Mouse (Mus musculus) left cerebral cortex, postnatal 4 days (tissue): ENCODE measurements around the gene Stard3. TPM values are rescaled to one million over a fixed set of nuclear protein-coding genes. Genes with fewer than 3 reads are reported as not detected.

Experiments
- DNase-seq: peaks from one replicate; pipeline ENCODE4 v3.0.0-alpha.2; 2022
- intact Hi-C: fragments of 180-260 bp; cut with DNase I; formaldehyde crosslinking; loops from one replicate; pipeline ENCODE4 v1.15.1; 2025
- total RNA-seq, 2 experiments: library from RNA; stranded (reverse); gene quantifications; 2 replicates each; pipeline ENCODE4 v1.2.3; 2021

The Stard3 gene
- 10 to 100 TPM; 21.3 to 26.0 TPM for total RNA-seq

GRCm38 (mm10) chr11:98358161-98359083 is at the start of gene Stard3:
Stard3 (plus strand) TSS chr11:98358368.
- intact Hi-C loops, result no loop called here
- peak; percentile 92 for DNase-seq

- peak; percentile 77 for DNase-seq
- intact Hi-C loops, result no loop called here
These were observed 44.3 kb upstream of the Stard3 start for GRCm38 (mm10) chr11:98313790-98314323.

DNA sequence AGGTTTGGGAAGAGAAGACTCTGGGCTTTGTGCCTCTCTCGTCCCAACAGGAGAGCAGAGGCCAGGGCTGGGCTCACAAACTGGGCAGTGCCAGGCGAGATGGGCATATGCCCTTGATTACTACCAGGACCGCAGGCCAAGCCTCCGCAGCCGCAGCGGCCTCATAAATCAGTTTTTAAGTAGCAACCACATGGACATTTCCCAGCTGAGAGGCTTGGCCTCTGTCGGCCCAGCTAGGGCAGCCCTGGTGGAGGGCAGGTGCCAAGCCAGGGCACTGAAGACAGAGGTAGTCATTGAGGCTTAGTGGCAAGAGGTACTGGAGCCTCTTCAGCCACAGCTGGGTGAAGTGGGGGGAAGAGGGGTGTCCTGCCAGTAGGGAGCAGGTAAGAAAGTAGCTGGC is 40.7 kb upstream of the Stard3 start:
- intact Hi-C loops, result no loop called here
- DNase-seq, result no peak

DNA sequence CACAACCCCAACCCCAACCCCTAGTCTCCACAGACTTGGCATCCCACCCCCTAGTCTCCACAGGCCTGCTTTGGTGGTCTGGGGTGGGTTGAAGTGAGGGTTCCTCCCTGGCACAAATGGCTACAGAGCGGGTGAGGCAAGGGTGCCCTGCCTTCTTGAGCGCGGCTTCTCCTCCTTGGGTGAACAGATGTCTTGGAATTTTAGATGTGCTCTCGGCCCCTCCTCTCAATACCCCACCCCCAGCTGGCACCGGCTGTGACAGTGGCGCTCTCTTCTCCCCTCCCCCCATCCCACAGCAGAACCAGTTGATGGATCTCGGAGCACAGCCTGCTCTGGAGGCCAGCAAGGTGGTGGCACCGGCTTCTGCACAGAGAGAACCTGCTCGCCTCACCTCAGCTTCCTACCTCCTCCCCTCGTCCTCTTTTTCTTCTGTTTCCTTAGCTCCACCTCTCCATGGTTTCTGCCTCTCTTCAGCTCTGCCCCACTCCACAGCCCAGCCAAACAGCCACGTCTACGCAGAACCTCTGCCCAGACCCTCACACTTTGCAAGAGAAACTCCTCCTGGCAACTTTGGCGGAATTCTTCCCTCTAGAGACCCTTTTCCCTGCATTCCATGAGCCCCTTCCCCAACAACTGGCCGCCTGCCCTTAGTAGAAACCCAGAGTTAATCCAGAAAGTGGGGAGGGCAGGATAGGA is 39.6 kb upstream of the Stard3 start:
- intact Hi-C loops, result no loop called here
- peak; percentile 38 for DNase-seq

DNA sequence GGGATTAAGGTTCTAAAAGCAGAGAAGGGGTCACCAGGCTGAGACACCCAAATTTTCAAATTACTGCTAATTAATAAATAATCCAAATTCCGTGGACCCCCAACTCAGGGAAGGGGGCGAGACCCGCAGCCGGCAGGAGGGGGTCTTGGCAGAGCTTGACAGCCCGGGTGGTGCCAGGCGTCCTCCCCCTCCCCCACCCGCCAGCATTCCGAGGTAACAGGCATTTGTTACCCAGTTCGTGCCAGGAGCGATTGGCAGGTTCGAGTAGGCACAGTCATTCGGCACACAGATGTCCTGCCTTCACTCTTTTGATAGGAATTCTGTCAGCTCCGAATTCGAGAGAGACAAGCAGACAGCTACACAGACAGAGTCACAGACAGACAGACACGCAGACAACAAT is 39.0 kb upstream of the Stard3 start:
- peak; percentile 70 for DNase-seq
- intact Hi-C loops, result no loop called here

- intact Hi-C loops, result no loop called here
These were observed 38.6 kb upstream of the Stard3 start for GRCm38 (mm10) chr11:98319544-98319943.

GRCm38 (mm10) chr11:98319944-98320343 is 38.2 kb upstream of the Stard3 start:
- no peak for DNase-seq
- intact Hi-C loops, result no loop called here

More at GRCm38 (mm10) chr11:98319544-98319943, 38.6 kb upstream of the Stard3 start:
- DNase-seq, result no peak

- DNase-seq, result peak; percentile 97
- intact Hi-C loops, result no loop called here
These were observed 37.8 kb upstream of the Stard3 start for GRCm38 (mm10) chr11:98320381-98320780.

DNA sequence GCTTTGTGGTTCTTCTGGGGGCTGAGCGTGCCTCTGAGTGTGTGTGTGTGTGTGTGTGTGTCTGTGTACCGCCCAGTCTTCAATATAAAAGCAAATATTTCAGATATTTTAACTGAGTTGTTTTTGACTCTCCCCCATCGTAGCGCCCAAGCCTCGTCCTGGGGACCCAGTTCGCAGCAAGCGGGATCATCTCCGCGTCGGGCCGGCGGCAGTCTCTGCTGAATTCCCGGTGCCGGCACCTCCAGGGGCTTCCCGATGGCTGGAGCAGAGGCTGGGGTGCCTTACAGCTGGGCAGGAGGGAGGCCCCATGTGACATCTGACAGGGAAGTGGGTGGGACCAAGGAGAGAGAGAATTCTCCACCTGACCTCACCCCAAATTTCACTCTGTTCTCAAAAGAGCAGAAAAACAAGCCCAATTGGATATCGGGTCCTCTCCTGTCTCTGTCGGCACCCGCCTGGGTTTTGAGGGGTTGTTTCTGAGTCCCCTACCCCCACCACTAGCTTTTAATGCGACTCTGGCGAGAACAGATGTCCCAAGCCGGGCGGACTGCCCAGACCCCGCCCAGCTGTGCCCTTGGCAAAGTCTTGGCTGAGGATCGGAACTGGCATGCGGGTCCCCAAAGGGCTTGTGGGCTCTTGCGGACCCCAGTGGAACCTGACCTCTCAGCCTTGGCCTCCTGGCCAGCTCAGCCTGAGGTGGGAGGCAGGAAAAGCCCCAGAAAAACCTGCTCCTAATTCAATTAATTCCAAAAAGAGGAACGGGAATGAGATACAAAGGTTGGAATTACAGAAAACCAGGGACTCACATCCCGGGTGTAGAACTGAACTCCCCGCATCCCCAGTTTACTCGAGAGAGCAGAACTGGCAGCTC is 37.1 kb upstream of the Stard3 start:
- intact Hi-C loops, result no loop called here
- peak; percentile 91 for DNase-seq

DNA sequence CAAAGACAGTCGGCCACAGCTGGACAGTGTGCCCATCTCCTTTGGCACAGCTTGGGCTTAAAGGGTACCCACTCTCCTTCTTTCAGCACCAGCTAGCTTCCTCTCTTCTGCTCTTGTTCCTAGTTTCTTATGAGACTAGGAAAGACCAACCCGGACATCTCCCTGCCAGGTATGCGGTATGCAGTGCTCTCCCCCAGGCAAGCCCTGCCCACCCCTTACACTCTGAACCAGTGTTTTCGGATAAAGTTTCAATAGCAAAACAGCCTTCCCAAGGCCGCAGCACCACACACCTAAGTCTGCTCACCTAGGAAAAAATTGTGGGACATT is 36.5 kb upstream of the Stard3 start:
- DNase-seq, result no peak
- intact Hi-C loops, result no loop called here

- intact Hi-C loops, result no loop called here
- DNase-seq, result no peak
These were observed 36.0 kb upstream of the Stard3 start for GRCm38 (mm10) chr11:98322159-98322558.

- intact Hi-C loops, result no loop called here
These were observed 34.9 kb upstream of the Stard3 start for GRCm38 (mm10) chr11:98323136-98323866.

GRCm38 (mm10) chr11:98323933-98324332 is 34.2 kb upstream of the Stard3 start:
- intact Hi-C loops, result no loop called here
- no peak for DNase-seq

More at GRCm38 (mm10) chr11:98323136-98323866, 34.9 kb upstream of the Stard3 start:
- peak; percentile 65 for DNase-seq

GRCm38 (mm10) chr11:98325191-98325820 is 32.9 kb upstream of the Stard3 start:
- intact Hi-C loops, result no loop called here
- DNase-seq, result no peak

GRCm38 (mm10) chr11:98325821-98326218 is 32.3 kb upstream of the Stard3 start:
- no peak for DNase-seq
- intact Hi-C loops, result no loop called here

GRCm38 (mm10) chr11:98326741-98327135 is 31.4 kb upstream of the Stard3 start:
- no peak for DNase-seq
- intact Hi-C loops, result no loop called here

- no peak for DNase-seq
- intact Hi-C loops, result no loop called here
These were observed 30.8 kb upstream of the Stard3 start for GRCm38 (mm10) chr11:98327136-98328030.

- intact Hi-C loops, result no loop called here
- no peak for DNase-seq
These were observed 30.2 kb upstream of the Stard3 start for GRCm38 (mm10) chr11:98328031-98328370.
